Mouse (Mus musculus) CD4-positive naive resting alpha-beta T cell, adult 76 days (primary cell): ENCODE results near the gene Tex19.1. TPM values are rescaled to one million over a fixed set of nuclear protein-coding genes. Genes with fewer than 3 reads are reported as not detected.

Experiments used
- total RNA-seq: library from RNA; stranded (reverse); gene quantifications from one replicate; pipeline ENCODE4 v1.2.4, GENCODE M21; 2023

Tex19.1 gene
- not detected for total RNA-seq

DNA sequence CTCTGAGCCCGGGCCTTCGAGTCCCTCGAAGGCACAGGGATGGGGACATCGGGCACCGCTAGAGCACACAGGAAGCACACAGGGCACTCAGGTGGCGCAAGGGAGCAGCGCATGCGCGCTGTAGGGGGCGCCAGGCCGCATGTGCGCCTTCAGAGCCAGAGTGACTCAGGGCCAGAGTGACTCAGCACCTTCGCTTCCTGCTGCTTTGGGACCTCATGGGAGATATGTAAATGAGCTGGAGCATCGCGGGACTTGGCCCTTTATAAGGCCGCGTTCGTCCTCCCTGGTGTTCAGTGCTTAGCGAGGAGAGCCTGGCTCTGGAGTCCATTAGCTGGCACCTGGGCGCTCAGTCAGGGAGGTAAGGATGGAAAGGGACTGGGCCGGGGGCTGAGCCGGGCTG lies at the start of gene Tex19.1:
Gene Tex19.1 (plus strand): TSS at position 279 of the 400 bp plus-strand sequence.

GRCm38 (mm10) chr11:121118577-121118976 lies 27.4 kb upstream of the Tex19.1 start, which contains the start of gene Tex19.2:
Tex19.2 (minus strand) TSS chr11:121118677.

GRCm38 (mm10) chr11:121159971-121160370 lies 14.0 kb downstream of the Tex19.1 start, which contains the start of gene Uts2r:
Uts2r (plus strand) TSS chr11:121160271.

Other genes with a start within 250 kb of the Tex19.1 start
- 0.44 TPM for gene Ccdc57, start 213.3 kb upstream of the Tex19.1 start, total RNA-seq
- gene Slc16a3, start 197.7 kb upstream of the Tex19.1 start, total RNA-seq = 7.7 TPM
- gene Csnk1d, start 154.8 kb upstream of the Tex19.1 start, total RNA-seq = 153 TPM
- gene Cd7, start 106.7 kb upstream of the Tex19.1 start, total RNA-seq = 85.4 TPM
- not detected for gene Sectm1b, start 82.6 kb upstream of the Tex19.1 start, total RNA-seq
- not detected for gene Sectm1a, start 64.9 kb upstream of the Tex19.1 start, total RNA-seq
- not detected for gene Tex19.2, start 27.5 kb upstream of the Tex19.1 start, total RNA-seq
- not detected for gene Uts2r, start 14.1 kb downstream of the Tex19.1 start, total RNA-seq
- 10.1 TPM for gene Hexdc, start 58.3 kb downstream of the Tex19.1 start, total RNA-seq
- gene Ogfod3, start 58.6 kb downstream of the Tex19.1 start, total RNA-seq = 6.1 TPM
- gene Cybc1, start 83.2 kb downstream of the Tex19.1 start, total RNA-seq = 44.8 TPM
- 26.6 TPM for gene Narf, start 91.1 kb downstream of the Tex19.1 start, total RNA-seq
- gene Foxk2, start 113.8 kb downstream of the Tex19.1 start, total RNA-seq = 31.3 TPM
- gene Wdr45b, start 208.3 kb downstream of the Tex19.1 start, total RNA-seq = 69.8 TPM
- gene Rab40b, start 242.1 kb downstream of the Tex19.1 start, total RNA-seq = not detected